Mouse (Mus musculus): Measurements from ENCODE around the gene Camk2g. TPM values are rescaled to one million over a fixed set of nuclear protein-coding genes. Genes with fewer than 3 reads are reported as not detected.

Gene Camk2g
- polyA plus RNA-seq, 1 experiment = 30.1 TPM

GRCm38 (mm10) chr14:20694185-20694883 is 99.6 kb downstream of the Camk2g start:
- Histone ChIP-seq H3K4me1 (ENCODE audit: control insufficient read depth, insufficient read depth, low read length) (no peaks in the 10 kb centered on the region), H3K27me3 (ENCODE audit: control insufficient read depth, insufficient read depth, low read length, poor library complexity, severe bottlenecking) (no peaks in the 10 kb centered on the region), H3K9me3 (replicated peaks; ENCODE audit: control insufficient read depth, insufficient read depth, low read length, poor library complexity, severe bottlenecking) (no peaks in the 10 kb centered on the region), H3K9ac (ENCODE audit: low read depth, poor library complexity, severe bottlenecking) (peak overlapping the region; percentile 47), H3K27ac (ENCODE audit: insufficient read depth, low read length) (no peak overlapping the region), H3K36me3 (ENCODE audit: control insufficient read depth, insufficient read depth, low read length, poor library complexity, severe bottlenecking) (peaks cover 33% of the 10 kb centered on the region), H3K4me3 (ENCODE audit: low read depth, low read length) (peak overlapping the region; percentile 60)
- no peak for TF ChIP-seq CTCF (IDR thresholded peaks at IDR 0.05; ENCODE audit: low read depth, low read length)
- TF ChIP-seq EP300 (IDR thresholded peaks at IDR 0.05; ENCODE audit: insufficient read depth, low read depth, low read length) = no peak
- TF ChIP-seq POLR2A (IDR thresholded peaks at IDR 0.05; ENCODE audit: insufficient read depth, low read length) = no peak

DNA sequence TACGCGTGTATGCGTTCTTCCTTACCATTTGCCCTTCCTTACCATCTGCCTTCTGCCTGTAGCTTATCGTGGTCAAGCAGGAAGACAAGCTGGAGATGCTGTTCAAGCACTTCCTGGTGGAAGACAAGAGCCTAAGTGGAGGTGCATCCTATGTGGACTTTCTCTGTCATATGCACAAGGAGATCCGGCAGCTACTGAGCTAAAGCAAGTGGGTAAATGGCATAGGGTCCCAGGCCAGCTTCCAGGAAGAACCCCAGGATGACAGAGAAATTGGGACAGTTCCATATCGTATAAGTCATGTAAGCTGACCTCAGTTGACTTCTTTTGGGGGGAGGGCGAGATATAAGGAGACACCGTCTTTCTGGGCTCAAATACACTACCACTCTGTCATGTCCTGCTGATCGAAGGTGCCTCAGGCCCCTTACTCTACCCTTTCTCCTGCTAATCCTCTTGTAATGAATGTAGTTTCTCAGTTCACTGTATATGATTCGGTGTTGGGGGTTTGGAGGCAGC is 100.2 kb downstream of the Camk2g start:
- no peaks in the 10 kb centered on the region for H3K9me3 ChIP-seq (replicated peaks; ENCODE audit: control insufficient read depth, insufficient read depth, low read length, poor library complexity, severe bottlenecking)
- no peak for TF ChIP-seq CTCF (IDR thresholded peaks at IDR 0.05; ENCODE audit: low read depth, low read length)
- TF ChIP-seq EP300 (IDR thresholded peaks at IDR 0.05; ENCODE audit: insufficient read depth, low read depth, low read length) = no peak
- TF ChIP-seq POLR2A (IDR thresholded peaks at IDR 0.05; ENCODE audit: insufficient read depth, low read length) = no peak
- no peak overlapping the region for H3K4me3 ChIP-seq (ENCODE audit: low read depth, low read length)
- H3K4me1 ChIP-seq (ENCODE audit: control insufficient read depth, insufficient read depth, low read length) = no peaks in the 10 kb centered on the region
- no peak overlapping the region for H3K27ac ChIP-seq (ENCODE audit: insufficient read depth, low read length)
- peaks cover 38% of the 10 kb centered on the region for H3K36me3 ChIP-seq (ENCODE audit: control insufficient read depth, insufficient read depth, low read length, poor library complexity, severe bottlenecking)
- H3K9ac ChIP-seq (ENCODE audit: low read depth, poor library complexity, severe bottlenecking) = no peak overlapping the region
- H3K27me3 ChIP-seq (ENCODE audit: control insufficient read depth, insufficient read depth, low read length, poor library complexity, severe bottlenecking) = no peaks in the 10 kb centered on the region

DNA sequence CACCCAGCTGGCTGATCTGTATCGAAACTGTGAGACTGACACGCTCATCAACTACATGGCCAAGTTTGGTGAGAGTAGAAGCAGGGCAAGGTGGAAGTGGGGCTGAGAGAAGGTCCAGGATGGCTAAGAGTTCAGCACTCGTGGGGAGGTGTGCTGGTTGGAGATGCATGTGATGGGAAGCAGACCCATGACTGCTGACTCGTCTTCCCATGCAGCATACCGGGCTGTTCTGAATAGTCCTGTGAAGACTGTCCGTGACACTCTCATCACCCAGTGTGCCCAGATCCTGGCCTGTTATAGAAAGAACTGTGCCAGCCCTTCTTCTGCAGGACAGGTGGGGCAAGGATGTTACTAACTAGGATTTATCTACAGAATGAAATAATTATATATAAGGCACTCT is 102.1 kb downstream of the Camk2g start:
- Histone ChIP-seq H3K27ac (ENCODE audit: insufficient read depth, low read length) (no peak overlapping the region), H3K27me3 (ENCODE audit: control insufficient read depth, insufficient read depth, low read length, poor library complexity, severe bottlenecking) (no peaks in the 10 kb centered on the region), H3K4me3 (ENCODE audit: low read depth, low read length) (no peak overlapping the region), H3K36me3 (ENCODE audit: control insufficient read depth, insufficient read depth, low read length, poor library complexity, severe bottlenecking) (peaks cover 51% of the 10 kb centered on the region), H3K9me3 (replicated peaks; ENCODE audit: control insufficient read depth, insufficient read depth, low read length, poor library complexity, severe bottlenecking) (no peaks in the 10 kb centered on the region), H3K9ac (ENCODE audit: low read depth, poor library complexity, severe bottlenecking) (no peak overlapping the region), H3K4me1 (ENCODE audit: control insufficient read depth, insufficient read depth, low read length) (no peaks in the 10 kb centered on the region)
- no peak for TF ChIP-seq POLR2A (IDR thresholded peaks at IDR 0.05; ENCODE audit: insufficient read depth, low read length)
- TF ChIP-seq EP300 (IDR thresholded peaks at IDR 0.05; ENCODE audit: insufficient read depth, low read depth, low read length) = no peak
- TF ChIP-seq CTCF (IDR thresholded peaks at IDR 0.05; ENCODE audit: low read depth, low read length) = no peak

- H3K27ac ChIP-seq (ENCODE audit: insufficient read depth, low read length) = no peak overlapping the region
- H3K27me3 ChIP-seq (ENCODE audit: control insufficient read depth, insufficient read depth, low read length, poor library complexity, severe bottlenecking) = no peaks in the 10 kb centered on the region
- H3K9me3 ChIP-seq (replicated peaks; ENCODE audit: control insufficient read depth, insufficient read depth, low read length, poor library complexity, severe bottlenecking) = no peaks in the 10 kb centered on the region
- H3K9ac ChIP-seq (ENCODE audit: low read depth, poor library complexity, severe bottlenecking) = no peak overlapping the region
- no peak overlapping the region for H3K4me3 ChIP-seq (ENCODE audit: low read depth, low read length)
- no peaks in the 10 kb centered on the region for H3K4me1 ChIP-seq (ENCODE audit: control insufficient read depth, insufficient read depth, low read length)
- TF ChIP-seq EP300 (IDR thresholded peaks at IDR 0.05; ENCODE audit: insufficient read depth, low read depth, low read length) (no peak), CTCF (IDR thresholded peaks at IDR 0.05; ENCODE audit: low read depth, low read length) (no peak), POLR2A (IDR thresholded peaks at IDR 0.05; ENCODE audit: insufficient read depth, low read length) (no peak)
- H3K36me3 ChIP-seq (ENCODE audit: control insufficient read depth, insufficient read depth, low read length, poor library complexity, severe bottlenecking) = peaks cover 68% of the 10 kb centered on the region
Observed at GRCm38 (mm10) chr14:20689009-20689408, 104.9 kb downstream of the Camk2g start.

DNA sequence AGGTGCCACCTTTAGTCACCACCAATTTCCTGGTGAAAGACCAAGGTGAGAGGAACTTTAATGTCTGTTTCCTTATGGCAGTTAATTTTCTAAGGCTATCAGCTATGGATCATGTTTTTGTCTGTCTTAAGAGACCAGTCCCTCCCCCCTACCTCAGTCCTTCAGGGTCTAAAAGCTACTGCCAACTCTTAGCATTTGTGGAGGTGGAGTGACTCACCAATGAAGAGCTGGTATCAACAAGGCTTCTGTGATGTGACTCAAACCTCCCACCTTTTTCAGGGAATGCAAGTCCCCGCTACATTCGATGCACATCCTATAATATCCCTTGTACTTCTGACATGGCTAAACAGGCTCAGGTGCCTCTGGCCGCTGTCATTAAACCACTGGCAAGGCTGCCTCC is 107.3 kb downstream of the Camk2g start:
- no peak for TF ChIP-seq CTCF (IDR thresholded peaks at IDR 0.05; ENCODE audit: low read depth, low read length)
- H3K36me3 ChIP-seq (ENCODE audit: control insufficient read depth, insufficient read depth, low read length, poor library complexity, severe bottlenecking) = peaks cover 68% of the 10 kb centered on the region

More for the DNA sequence above, 107.3 kb downstream of the Camk2g start:
- no peak overlapping the region for H3K4me3 ChIP-seq (ENCODE audit: low read depth, low read length)
- no peak overlapping the region for H3K27ac ChIP-seq (ENCODE audit: insufficient read depth, low read length)
- no peaks in the 10 kb centered on the region for H3K4me1 ChIP-seq (ENCODE audit: control insufficient read depth, insufficient read depth, low read length)
- H3K27me3 ChIP-seq (ENCODE audit: control insufficient read depth, insufficient read depth, low read length, poor library complexity, severe bottlenecking) = no peaks in the 10 kb centered on the region
- H3K9ac ChIP-seq (ENCODE audit: low read depth, poor library complexity, severe bottlenecking) = no peak overlapping the region
- no peaks in the 10 kb centered on the region for H3K9me3 ChIP-seq (replicated peaks; ENCODE audit: control insufficient read depth, insufficient read depth, low read length, poor library complexity, severe bottlenecking)

Other genes with a start within 250 kb of the Camk2g start
- 105 and 118 TPM in 2 replicates for gene Ppp3cb, start 247.5 kb downstream of the Camk2g start, polyA plus RNA-seq (2011; ENCODE audit: insufficient read depth, insufficient read length, low read depth, missing spikeins)
- 21.4 and 22.3 TPM in 2 replicates for gene Usp54, start 153.0 kb downstream of the Camk2g start, polyA plus RNA-seq (2011; ENCODE audit: insufficient read depth, insufficient read length, low read depth, missing spikeins)
- not detected in 2 replicates for gene Myoz1, start 137.5 kb downstream of the Camk2g start, polyA plus RNA-seq (2011; ENCODE audit: insufficient read depth, insufficient read length, low read depth, missing spikeins)
- gene Synpo2l, start 125.7 kb downstream of the Camk2g start, polyA plus RNA-seq (2011; ENCODE audit: insufficient read depth, insufficient read length, low read depth, missing spikeins) = 6.1 and 7.0 TPM in 2 replicates
- gene Sec24c, start 119.8 kb downstream of the Camk2g start, polyA plus RNA-seq (2011; ENCODE audit: insufficient read depth, insufficient read length, low read depth, missing spikeins) = 133 and 140 TPM in 2 replicates
- 8.0 and 8.9 TPM in 2 replicates for gene Fut11, start 99.1 kb downstream of the Camk2g start, polyA plus RNA-seq (2011; ENCODE audit: insufficient read depth, insufficient read length, low read depth, missing spikeins)
- 131 and 151 TPM in 2 replicates for gene Chchd1, start 91.1 kb downstream of the Camk2g start, polyA plus RNA-seq (2011; ENCODE audit: insufficient read depth, insufficient read length, low read depth, missing spikeins)
- 37.0 and 37.1 TPM in 2 replicates for gene Zswim8, start 86.5 kb downstream of the Camk2g start, polyA plus RNA-seq (2011; ENCODE audit: insufficient read depth, insufficient read length, low read depth, missing spikeins)
- gene Ndst2, start 59.5 kb downstream of the Camk2g start, polyA plus RNA-seq (2011; ENCODE audit: insufficient read depth, insufficient read length, low read depth, missing spikeins) = 11.0 and 11.1 TPM in 2 replicates
- gene Plau, start 42.6 kb upstream of the Camk2g start, polyA plus RNA-seq (2011; ENCODE audit: insufficient read depth, insufficient read length, low read depth, missing spikeins) = 4.9 and 5.5 TPM in 2 replicates
- 123 and 124 TPM in 2 replicates for gene Vcl, start 135.3 kb upstream of the Camk2g start, polyA plus RNA-seq (2011; ENCODE audit: insufficient read depth, insufficient read length, low read depth, missing spikeins)